Mouse (Mus musculus) forebrain, embryonic 10.5 days (tissue): ENCODE measurements around the gene Nfib. TPM values are rescaled to one million over a fixed set of nuclear protein-coding genes. Genes with fewer than 3 reads are reported as not detected.

Source experiments
- DNase-seq: peaks from one replicate; pipeline ENCODE4 v3.0.0-alpha.2; 2017; ENCODE audit warnings: low spot score; ENCODE audit errors: extremely low spot score
- H3K27ac ChIP-seq: fragments of 300-500 bp; sonication (generic); 2 replicates; pipeline ENCODE4 v1.5.1; 2016; ENCODE audit warnings: mild to moderate bottlenecking
- H3K27me3 ChIP-seq: fragments of 300-500 bp; sonication (generic); 2 replicates; pipeline ENCODE4 v1.6.1; 2016; ENCODE audit warnings: mild to moderate bottlenecking; ENCODE audit not compliant: poor library complexity, severe bottlenecking
- H3K36me3 ChIP-seq: fragments of 300-500 bp; sonication (generic); replicated peaks from 2 replicates; pipeline ENCODE4 v1.6.1; 2016; ENCODE audit warnings: mild to moderate bottlenecking, moderate library complexity
- H3K4me1 ChIP-seq: fragments of 300-500 bp; sonication (generic); 2 replicates; pipeline ENCODE4 v1.6.1; 2016
- H3K4me3 ChIP-seq: fragments of 300-500 bp; sonication (generic); 2 replicates; pipeline ENCODE4 v1.5.1; 2016; ENCODE audit warnings: mild to moderate bottlenecking, moderate library complexity
- H3K9me3 ChIP-seq: fragments of 300-500 bp; sonication (generic); 2 replicates; pipeline ENCODE4 v1.6.1; 2016; ENCODE audit warnings: mild to moderate bottlenecking, moderate library complexity
- WGBS: fragments of 180-500 bp; shearing (Covaris S2); methylation state at CpG from one replicate; pipeline ENCODE4 v1.1.7; 2016; 5-methylcytosine and 5-hydroxymethylcytosine counted together
- polyA plus RNA-seq: library from polyadenylated mRNA; unstranded; fragments of >200 nt; fragmentation: Nextera tagmentation; extraction: Ambion mirVana; gene quantifications from 2 replicates; pipeline ENCODE4 v1.2.1, GENCODE M21; 2016

Gene Nfib
- polyA plus RNA-seq, 1 experiment from 2014 or later: 21.8 TPM

DNA sequence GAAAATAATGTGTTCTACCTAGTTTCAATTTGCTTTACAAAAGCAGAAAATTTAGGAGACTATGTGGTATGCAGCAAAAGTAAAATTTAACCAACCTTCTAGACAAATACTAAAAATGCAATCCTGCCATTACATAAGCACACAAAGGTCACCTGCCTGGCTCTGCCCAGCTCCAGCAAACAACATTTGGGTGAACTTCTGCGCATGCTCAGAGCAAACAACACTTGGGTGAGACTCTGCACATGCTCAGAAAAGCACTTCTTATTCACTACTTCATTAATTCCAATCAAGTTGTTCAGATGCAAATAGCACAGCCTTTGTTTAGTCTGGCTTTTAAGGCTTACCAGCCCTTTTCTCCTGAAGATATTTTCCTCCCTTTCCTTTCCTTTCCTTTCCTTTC lies 323.8 kb downstream of the Nfib start:
- Histone ChIP-seq H3K4me1 (peaks cover 16% of the 10 kb centered on the region), H3K27ac (no peak overlapping the region), H3K9me3 (no peaks in the 10 kb centered on the region), H3K36me3 (peaks cover 3% of the 10 kb centered on the region), H3K27me3 (no peaks in the 10 kb centered on the region), H3K4me3 (no peak overlapping the region)
- no peak for DNase-seq
- WGBS: 44% methylated on average over 1 of the region's 1 CpGs

DNA sequence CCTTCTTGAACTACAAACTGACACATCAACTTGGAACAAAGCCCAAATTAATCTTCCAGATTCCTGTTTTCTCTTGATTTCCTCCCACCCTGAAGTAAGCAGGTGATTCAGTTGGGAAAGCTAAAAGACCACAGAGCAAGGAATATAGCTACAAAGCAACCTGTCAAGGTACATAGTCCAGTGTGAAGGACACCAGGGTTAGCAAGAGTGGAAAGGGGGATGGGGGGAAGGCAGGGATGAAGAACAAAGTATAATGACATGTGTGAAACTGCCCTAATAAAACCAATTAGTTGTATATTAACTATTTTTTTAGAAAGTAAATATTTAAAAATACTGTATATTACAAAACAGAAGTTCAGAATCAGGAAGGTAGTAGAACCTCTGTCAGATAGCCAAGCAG lies 325.0 kb downstream of the Nfib start:
- Histone ChIP-seq H3K9me3 (no peaks in the 10 kb centered on the region), H3K27ac (no peak overlapping the region), H3K27me3 (no peaks in the 10 kb centered on the region), H3K4me3 (no peak overlapping the region), H3K4me1 (peaks cover 19% of the 10 kb centered on the region), H3K36me3 (peaks cover 3% of the 10 kb centered on the region)
- DNase-seq: no peak

DNA sequence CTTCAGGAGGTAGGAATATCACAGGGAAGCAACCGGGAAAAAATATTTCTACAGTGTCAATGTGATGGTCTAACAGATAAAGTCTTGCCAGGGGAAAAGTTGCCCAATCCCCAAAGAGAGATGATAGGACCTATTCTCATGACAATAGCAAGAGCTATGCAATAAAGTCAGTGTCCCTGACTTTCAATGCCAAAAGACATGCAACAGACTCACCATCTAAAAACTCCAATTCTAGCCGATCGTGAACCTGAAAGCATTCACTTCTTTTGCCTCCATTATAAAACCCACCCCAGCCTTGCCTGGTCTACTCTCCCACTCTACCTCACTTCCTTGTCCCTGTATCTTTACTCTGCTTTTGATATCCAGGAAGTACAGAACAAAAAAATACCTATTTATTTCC lies 327.5 kb downstream of the Nfib start:
- H3K27me3 ChIP-seq: no peaks in the 10 kb centered on the region
- WGBS: 98% methylated on average over 3 of the region's 3 CpGs
- no peaks in the 10 kb centered on the region for H3K9me3 ChIP-seq
- no peak overlapping the region for H3K27ac ChIP-seq
- DNase-seq: no peak
- H3K36me3 ChIP-seq: peaks cover 3% of the 10 kb centered on the region; the same call in 1 of the 2 replicates
- no peak overlapping the region for H3K4me3 ChIP-seq
- peaks cover 10% of the 10 kb centered on the region; the same call in 1 of the 2 replicates for H3K4me1 ChIP-seq

DNA sequence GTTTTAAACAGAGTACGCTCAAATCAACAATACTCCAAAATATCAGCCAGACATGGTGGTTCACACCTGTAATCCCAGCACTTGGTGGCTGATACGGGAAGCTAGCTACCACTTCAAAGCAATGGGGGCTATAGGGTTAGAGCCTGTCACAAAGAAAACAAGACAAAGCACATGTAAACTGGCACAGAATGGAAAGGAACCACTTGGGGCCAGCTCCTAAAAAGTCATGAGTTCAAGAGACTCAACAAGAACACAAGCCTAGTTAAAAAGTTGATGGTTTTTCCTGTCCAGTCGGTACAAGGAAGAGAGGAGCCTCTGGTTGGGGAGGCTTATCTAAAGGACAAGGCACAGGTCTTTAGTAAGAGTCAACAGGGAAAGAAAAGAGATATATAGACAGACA lies 327.9 kb downstream of the Nfib start:
- peaks cover 10% of the 10 kb centered on the region; the same call in 1 of the 2 replicates for H3K4me1 ChIP-seq
- H3K27me3 ChIP-seq: no peaks in the 10 kb centered on the region
- no peak overlapping the region for H3K27ac ChIP-seq
- no peaks in the 10 kb centered on the region for H3K9me3 ChIP-seq
- peaks cover 3% of the 10 kb centered on the region; the same call in 1 of the 2 replicates for H3K36me3 ChIP-seq
- no peak for DNase-seq
- no peak overlapping the region for H3K4me3 ChIP-seq
- WGBS: 91% methylated on average over 3 of the region's 3 CpGs

DNA sequence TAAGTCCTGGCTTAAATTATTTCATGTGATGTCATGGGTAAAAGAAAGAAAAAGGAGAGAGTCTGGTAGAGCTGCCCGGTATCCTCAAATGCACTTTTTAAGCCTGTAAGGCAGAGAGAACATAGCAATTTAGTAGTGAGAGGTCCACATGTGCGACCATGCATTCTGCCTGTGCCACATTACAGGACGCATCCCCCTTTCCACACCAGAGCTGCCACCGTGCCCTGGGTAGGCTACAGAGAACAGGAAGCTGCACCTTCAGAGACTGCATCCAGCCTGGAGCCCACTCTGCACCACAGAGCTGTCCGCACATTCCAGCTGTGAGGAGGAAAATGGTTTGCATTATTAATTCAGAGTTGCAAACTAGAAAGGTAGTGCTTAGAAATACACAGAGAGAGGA lies 331.0 kb downstream of the Nfib start:
- H3K36me3 ChIP-seq: peaks cover 5% of the 10 kb centered on the region; the same call in 1 of the 2 replicates
- H3K4me3 ChIP-seq: no peak overlapping the region
- H3K9me3 ChIP-seq: no peaks in the 10 kb centered on the region
- DNase-seq: no peak
- WGBS: 74% methylated on average over 5 of the region's 5 CpGs
- H3K27me3 ChIP-seq: no peaks in the 10 kb centered on the region
- H3K27ac ChIP-seq: no peak overlapping the region
- H3K4me1 ChIP-seq: peaks cover 10% of the 10 kb centered on the region; the same call in 1 of the 2 replicates

DNA sequence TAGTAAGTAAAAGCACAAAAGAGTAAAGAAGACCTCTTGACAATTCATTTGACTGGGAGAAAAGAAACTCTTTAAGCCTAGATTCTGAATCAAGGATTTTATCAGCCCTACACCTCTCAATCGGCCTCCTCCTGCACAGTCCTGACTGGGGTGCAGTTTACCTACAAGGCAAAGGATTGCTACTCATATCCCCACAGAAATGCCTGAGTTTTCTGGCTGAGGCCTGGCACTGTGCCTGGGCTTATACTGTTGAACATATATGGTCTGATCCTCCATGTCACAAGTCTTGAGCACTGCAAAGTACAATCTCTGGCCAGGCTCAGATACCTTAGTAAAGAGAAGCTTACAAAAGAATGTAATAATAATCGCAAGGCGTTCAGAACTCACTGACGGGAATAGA lies 333.3 kb downstream of the Nfib start:
- H3K36me3 ChIP-seq: peaks cover 5% of the 10 kb centered on the region; the same call in 1 of the 2 replicates
- DNase-seq: no peak
- H3K9me3 ChIP-seq: no peaks in the 10 kb centered on the region
- H3K4me1 ChIP-seq: peaks cover 10% of the 10 kb centered on the region; the same call in 1 of the 2 replicates
- H3K4me3 ChIP-seq: no peak overlapping the region
- H3K27me3 ChIP-seq: no peaks in the 10 kb centered on the region
- whole genome bisulfite sequencing: 92% methylated on average over 4 of the region's 4 CpGs
- no peak overlapping the region for H3K27ac ChIP-seq

DNA sequence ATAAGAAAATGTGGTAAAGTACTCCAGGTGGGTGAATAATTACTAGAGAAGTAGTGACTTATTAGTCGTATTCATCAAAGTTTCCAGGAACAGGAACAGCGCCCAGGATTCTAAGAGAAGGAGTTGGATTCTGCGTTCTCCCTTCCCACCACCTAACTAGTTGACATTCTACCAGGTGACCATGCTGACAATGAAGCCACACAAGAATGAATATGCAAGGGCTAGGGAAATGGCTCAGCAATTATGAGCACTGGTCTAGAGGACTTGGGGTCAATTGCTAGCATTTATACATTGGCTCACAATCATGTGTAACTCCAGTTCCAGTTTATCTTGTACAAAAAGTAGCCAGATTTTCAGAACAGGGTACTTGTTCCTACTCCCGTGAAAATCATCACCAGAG lies 334.1 kb downstream of the Nfib start:
- Histone ChIP-seq H3K36me3 (peaks cover 5% of the 10 kb centered on the region; the same call in 1 of the 2 replicates), H3K4me3 (no peak overlapping the region), H3K4me1 (peaks cover 10% of the 10 kb centered on the region; the same call in 1 of the 2 replicates), H3K27ac (no peak overlapping the region), H3K9me3 (no peaks in the 10 kb centered on the region), H3K27me3 (no peaks in the 10 kb centered on the region)
- whole genome bisulfite sequencing: 92% methylated on average over 4 of the region's 4 CpGs
- no peak for DNase-seq

DNA sequence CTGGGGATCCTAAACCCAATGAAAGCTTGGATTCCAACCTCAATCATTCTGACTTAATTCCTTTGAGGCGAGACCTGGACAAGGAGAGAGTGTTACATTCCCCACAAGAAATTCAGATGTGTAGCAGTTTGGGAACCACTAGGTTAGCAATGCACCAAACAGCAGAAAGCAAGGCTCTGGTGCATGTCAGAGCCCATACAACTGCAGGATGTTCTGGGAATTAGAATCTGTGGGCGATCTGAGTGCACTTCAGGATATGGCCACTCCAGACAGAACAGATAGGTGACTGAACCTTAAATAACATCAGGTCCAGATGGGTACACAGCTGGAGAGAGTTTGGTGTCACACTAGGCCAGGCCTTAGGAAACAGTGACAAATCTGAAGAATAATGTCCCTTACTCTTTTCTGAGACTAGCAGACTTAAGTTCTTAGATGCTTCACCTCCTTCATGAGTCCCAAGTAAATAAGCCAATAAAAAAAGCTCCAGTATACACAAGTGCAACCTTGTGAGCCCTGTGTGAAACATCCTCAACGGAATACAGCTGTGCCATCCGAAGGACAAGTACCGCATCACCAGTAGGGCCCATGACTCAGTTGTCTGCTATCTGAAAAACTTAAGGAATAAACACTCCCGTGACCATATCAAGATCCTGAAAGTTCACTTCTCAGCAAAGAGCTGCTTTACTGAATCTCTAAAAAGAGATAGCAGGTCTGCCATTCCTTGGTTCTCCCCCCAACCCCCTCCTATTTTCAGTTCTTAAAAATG lies 336.4 kb downstream of the Nfib start:
- Histone ChIP-seq H3K4me1 (no peaks in the 10 kb centered on the region), H3K27me3 (no peaks in the 10 kb centered on the region), H3K36me3 (peaks cover 5% of the 10 kb centered on the region; the same call in 1 of the 2 replicates), H3K27ac (no peak overlapping the region), H3K4me3 (no peak overlapping the region), H3K9me3 (no peaks in the 10 kb centered on the region)
- no peak for DNase-seq
- WGBS: 94% methylated on average over 6 of the region's 6 CpGs

DNA sequence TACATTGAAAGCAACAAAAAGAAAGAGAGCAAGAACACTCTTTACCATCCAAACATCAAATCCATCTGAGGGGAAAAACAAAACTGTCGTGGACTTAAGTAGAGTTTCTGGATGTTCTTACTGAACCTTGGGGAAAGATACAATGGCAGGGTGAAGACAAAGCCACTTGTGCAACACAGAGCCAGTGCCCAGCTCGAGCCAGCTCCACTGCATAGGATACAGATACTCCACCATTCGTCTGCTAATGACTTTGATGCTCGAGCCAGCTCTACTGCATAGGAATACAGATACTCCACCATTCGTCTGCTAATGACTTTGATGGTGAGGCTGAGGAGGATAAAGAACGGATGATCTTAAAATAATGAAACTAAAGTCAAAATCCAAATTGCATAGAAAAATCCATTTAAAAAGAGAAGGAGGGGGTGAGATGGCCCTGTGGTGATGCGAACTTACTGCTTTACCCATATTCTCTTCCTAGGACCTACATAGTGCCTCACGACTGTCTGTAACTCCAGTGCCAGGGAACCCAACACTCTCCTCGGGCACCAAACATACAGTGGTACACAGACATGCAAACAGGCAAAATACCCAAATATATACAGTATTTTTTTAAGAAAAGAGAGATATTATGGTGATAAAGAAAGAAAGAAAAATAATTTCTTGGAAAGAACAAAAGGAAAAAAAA lies 337.3 kb downstream of the Nfib start:
- Histone ChIP-seq H3K9me3 (no peaks in the 10 kb centered on the region), H3K4me3 (no peak overlapping the region), H3K4me1 (no peaks in the 10 kb centered on the region), H3K27me3 (no peaks in the 10 kb centered on the region), H3K36me3 (peaks cover 5% of the 10 kb centered on the region; the same call in 1 of the 2 replicates), H3K27ac (no peak overlapping the region)
- 75% methylated on average over 9 of the region's 9 CpGs for WGBS
- no peak for DNase-seq

DNA sequence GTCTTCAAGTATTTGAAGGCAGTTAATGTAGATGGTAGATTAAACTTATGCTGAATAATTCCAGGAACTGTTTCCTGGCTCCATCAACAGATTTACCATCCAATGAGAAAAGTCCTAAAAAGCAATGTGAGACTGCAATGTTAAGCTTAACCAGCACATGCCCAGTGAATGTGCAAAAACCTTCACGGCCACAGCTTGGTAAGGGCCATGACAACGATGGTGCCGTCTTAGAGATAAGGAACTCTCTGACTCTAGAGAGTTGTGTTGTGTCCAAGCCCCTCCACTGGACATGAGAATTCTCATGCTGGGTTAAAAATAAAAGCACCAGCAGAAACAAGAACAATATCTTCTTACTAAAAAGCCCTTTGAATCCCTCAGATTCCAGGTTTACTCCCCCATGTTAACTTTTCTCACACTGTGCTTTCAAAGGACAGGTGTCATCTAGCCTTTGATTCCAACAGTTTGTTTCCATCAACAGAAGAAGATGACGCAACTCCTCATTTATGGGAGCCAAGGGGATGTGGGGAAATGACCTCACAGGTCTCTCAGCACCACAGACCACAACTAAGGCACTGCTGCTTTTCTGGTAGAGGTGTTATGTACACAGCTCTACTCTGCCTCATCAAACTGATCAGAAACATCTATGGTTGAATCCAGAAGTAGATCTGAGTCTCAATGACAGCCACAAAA lies 340.7 kb downstream of the Nfib start:
- Histone ChIP-seq H3K27me3 (no peaks in the 10 kb centered on the region), H3K27ac (no peak overlapping the region), H3K36me3 (no peaks in the 10 kb centered on the region), H3K4me1 (peaks cover 10% of the 10 kb centered on the region), H3K4me3 (no peak overlapping the region), H3K9me3 (no peaks in the 10 kb centered on the region)
- WGBS: 94% methylated on average over 4 of the region's 4 CpGs
- no peak for DNase-seq

DNA sequence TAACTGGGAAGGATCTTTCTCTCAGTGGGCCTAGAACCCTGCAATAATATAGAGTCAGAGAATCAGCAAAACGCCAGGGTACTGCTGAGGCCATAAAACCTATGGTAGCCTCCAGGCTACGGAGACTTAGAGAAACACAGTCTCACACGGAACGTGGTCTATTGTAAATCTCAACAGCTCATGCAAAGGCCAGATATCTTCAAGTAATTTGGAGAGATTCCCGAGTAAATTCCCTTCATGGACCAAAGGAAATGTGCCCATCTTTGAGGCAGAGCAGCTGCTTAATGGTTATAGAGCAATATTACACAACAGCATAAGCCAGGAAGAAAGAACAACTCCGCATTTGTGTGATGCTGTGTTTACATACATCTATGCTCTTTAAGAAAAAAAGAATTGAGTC lies 341.6 kb downstream of the Nfib start:
- Histone ChIP-seq H3K27me3 (no peaks in the 10 kb centered on the region), H3K27ac (no peak overlapping the region), H3K36me3 (peaks cover 3% of the 10 kb centered on the region; the same call in 1 of the 2 replicates), H3K9me3 (no peaks in the 10 kb centered on the region), H3K4me1 (peaks cover 12% of the 10 kb centered on the region), H3K4me3 (no peak overlapping the region)
- 86% methylated on average over 6 of the region's 6 CpGs for WGBS
- DNase-seq: no peak

DNA sequence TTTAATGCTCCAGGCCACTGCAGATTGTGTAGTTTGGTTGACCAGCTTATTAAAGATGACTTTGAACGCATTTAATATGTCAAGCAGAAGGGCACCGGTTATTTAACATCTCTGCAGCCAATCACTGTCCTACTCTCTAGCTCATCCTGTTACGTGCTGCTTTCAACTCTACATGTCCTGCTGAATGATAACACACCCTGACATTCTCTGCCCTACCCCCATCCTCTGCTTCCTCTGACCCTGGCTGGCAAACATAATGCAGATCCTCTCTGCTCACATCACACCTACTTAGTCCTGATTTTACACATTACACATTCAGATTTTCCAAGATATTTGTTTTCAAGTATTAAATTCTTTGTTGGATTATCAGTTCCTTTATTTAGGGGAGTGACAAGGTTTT lies 343.3 kb downstream of the Nfib start:
- WGBS: 86% methylated on average over 3 of the region's 3 CpGs
- no peaks in the 10 kb centered on the region for H3K27me3 ChIP-seq
- H3K27ac ChIP-seq: no peak overlapping the region
- no peak for DNase-seq
- H3K4me1 ChIP-seq: peaks cover 12% of the 10 kb centered on the region
- no peak overlapping the region for H3K4me3 ChIP-seq
- no peaks in the 10 kb centered on the region for H3K9me3 ChIP-seq
- peaks cover 11% of the 10 kb centered on the region; the same call in 1 of the 2 replicates for H3K36me3 ChIP-seq
